Mouse (Mus musculus) G1E (cell line): ENCODE data around the gene Chrm3. TPM values are rescaled to one million over a fixed set of nuclear protein-coding genes. Genes with fewer than 3 reads are reported as not detected.

Source experiments
- ATAC-seq: 2 replicates; pipeline ENCODE4 v1.8.0; 2016; ENCODE audit warnings: mild to moderate bottlenecking; ENCODE audit not compliant: insufficient number of reproducible peaks, poor library complexity, low FRiP score, severe bottlenecking; ENCODE audit errors: extremely low read depth
- DNase-seq: peaks from one replicate; pipeline ENCODE4 v3.0.0; 2012; ENCODE audit warnings: low spot score
- H3K27me3 ChIP-seq: 2 replicates; pipeline ENCODE4 v1.6.1; 2012; ENCODE audit warnings: mild to moderate bottlenecking, low read length, inconsistent platforms; ENCODE audit not compliant: insufficient read depth
- H3K36me3 ChIP-seq: replicated peaks from 2 replicates; pipeline ENCODE3; 2012; ENCODE audit warnings: mild to moderate bottlenecking, inconsistent platforms
- H3K4me1 ChIP-seq: 2 replicates; pipeline ENCODE4 v1.6.1; 2012; ENCODE audit warnings: low read depth, low read length, inconsistent platforms, mixed read lengths; ENCODE audit not compliant: insufficient read depth
- H3K4me3 ChIP-seq: 2 replicates; pipeline ENCODE4 v1.5.1; 2012; ENCODE audit warnings: low read depth, mild to moderate bottlenecking, inconsistent platforms, low read length, moderate library complexity, mixed read lengths
- H3K9me3 ChIP-seq: replicated peaks from 2 replicates; pipeline ENCODE4 v1.6.1; 2012; ENCODE audit warnings: inconsistent platforms
- CTCF ChIP-seq: IDR thresholded peaks from 2 replicates; pipeline ENCODE4 v1.5.1; 2012; ENCODE audit warnings: low read depth, low read length, inconsistent platforms, mixed read lengths
- GATA1 ChIP-seq: IDR thresholded peaks from 2 replicates; pipeline ENCODE4 v1.6.1; 2012; ENCODE audit warnings: borderline replicate concordance, low read length, inconsistent platforms, mixed read lengths
- GATA2 ChIP-seq: IDR thresholded peaks from 2 replicates; pipeline ENCODE4 v1.6.1; 2012; ENCODE audit warnings: low read depth, low read length, inconsistent platforms, borderline replicate concordance
- POLR2AphosphoS5 ChIP-seq: IDR thresholded peaks from 2 replicates; pipeline ENCODE4 v1.6.1; 2012; ENCODE audit warnings: low read depth, low read length, inconsistent platforms; ENCODE audit not compliant: insufficient replicate concordance
- TAL1 ChIP-seq: conservative IDR thresholded peaks from 2 replicates; pipeline ENCODE4 v1.6.1; 2012; ENCODE audit warnings: low read depth, low read length, inconsistent platforms, mixed read lengths
- polyA plus RNA-seq: library from polyadenylated mRNA; stranded (reverse); fragments of >175 nt; gene quantifications from 2 replicates; pipeline ENCODE4 v1.2.3, GENCODE M21; 2012
- total RNA-seq, 2 experiments: library from RNA; stranded (forward) in 1 of 2; stranded (reverse) in 1 of 2; fragments of 200-1000 nt in 1 of 2; fragments of >200 nt in 1 of 2; fragmentation: Nextera tagmentation in 1 of 2; gene quantifications; 2 replicates each; pipeline ENCODE4 v1.2.3; 2014 to 2017

The Chrm3 gene
- total and polyA plus RNA-seq, 3 experiments, result 0.16 TPM; not detected in 2

- ATAC-seq (no peak), DNase-seq (no peak)
- Histone ChIP-seq H3K4me3 (no peak overlapping the region), H3K27me3 (no peaks in the 10 kb centered on the region; the same call in 1 of the 2 replicates), H3K36me3 (no peaks in the 10 kb centered on the region), H3K9me3 (no peaks in the 10 kb centered on the region), H3K4me1 (no peaks in the 10 kb centered on the region)
- TF ChIP-seq GATA2 (no peak), TAL1 (no peak), POLR2AphosphoS5 (no peak), GATA1 (no peak), CTCF (no peak)
These were observed 289.5 kb downstream of the Chrm3 start for GRCm38 (mm10) chr13:10071165-10071564.

GRCm38 (mm10) chr13:10068927-10069580 lies 291.6 kb downstream of the Chrm3 start:
- no peak overlapping the region for H3K4me3 ChIP-seq
- ATAC-seq (no peak), DNase-seq (no peak)
- H3K9me3 ChIP-seq, result no peaks in the 10 kb centered on the region
- TF ChIP-seq GATA2 (no peak), POLR2AphosphoS5 (no peak), GATA1 (no peak), TAL1 (no peak), CTCF (no peak)
- H3K36me3 ChIP-seq, result no peaks in the 10 kb centered on the region
- H3K4me1 ChIP-seq, result no peaks in the 10 kb centered on the region
- H3K27me3 ChIP-seq, result no peaks in the 10 kb centered on the region; the same call in 1 of the 2 replicates

- H3K27me3 ChIP-seq, result no peaks in the 10 kb centered on the region; the same call in 1 of the 2 replicates
- no peaks in the 10 kb centered on the region for H3K36me3 ChIP-seq
- H3K9me3 ChIP-seq, result no peaks in the 10 kb centered on the region
- TF ChIP-seq TAL1, result no peak
- TF ChIP-seq POLR2AphosphoS5, result no peak
- TF ChIP-seq CTCF, result no peak
- no peak for TF ChIP-seq GATA1
- TF ChIP-seq GATA2, result no peak
- no peaks in the 10 kb centered on the region for H3K4me1 ChIP-seq
- ATAC-seq (no peak), DNase-seq (no peak)
- H3K4me3 ChIP-seq, result no peak overlapping the region
These were observed 293.6 kb downstream of the Chrm3 start for GRCm38 (mm10) chr13:10066829-10067618.

DNA sequence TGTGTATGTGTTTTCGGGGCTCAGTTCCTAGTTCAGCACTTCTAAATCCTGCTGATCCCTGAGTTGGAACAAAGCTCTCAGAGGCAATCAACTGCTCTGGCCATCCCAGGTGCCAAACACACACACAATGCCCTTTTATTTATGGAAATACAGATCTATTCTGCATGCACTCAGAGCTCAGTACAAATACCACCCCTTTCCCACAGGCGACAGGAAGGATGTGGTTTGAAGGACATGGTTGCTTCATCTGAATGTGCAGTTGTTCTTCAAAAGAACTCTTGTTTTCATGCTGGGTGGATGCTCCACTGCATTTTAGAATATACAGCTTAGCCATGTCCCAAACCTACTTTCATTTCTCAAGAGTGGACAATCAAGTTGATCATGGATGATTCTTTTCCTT lies 294.9 kb downstream of the Chrm3 start:
- no peak for DNase-seq

GRCm38 (mm10) chr13:10062681-10063080 lies 298.0 kb downstream of the Chrm3 start:
- no peak for TF ChIP-seq CTCF
- no peak for TF ChIP-seq TAL1
- Histone ChIP-seq H3K4me3 (no peak overlapping the region), H3K4me1 (no peaks in the 10 kb centered on the region), H3K9me3 (no peaks in the 10 kb centered on the region), H3K36me3 (no peaks in the 10 kb centered on the region), H3K27me3 (no peaks in the 10 kb centered on the region)
- ATAC-seq, result no peak
- DNase-seq, result no peak

More for the DNA sequence above, 294.9 kb downstream of the Chrm3 start:
- TF ChIP-seq GATA2 (no peak), CTCF (no peak)
- ATAC-seq, result no peak
- Histone ChIP-seq H3K27me3 (no peaks in the 10 kb centered on the region; the same call in 1 of the 2 replicates), H3K4me1 (no peaks in the 10 kb centered on the region), H3K36me3 (no peaks in the 10 kb centered on the region), H3K4me3 (no peak overlapping the region), H3K9me3 (no peaks in the 10 kb centered on the region)

DNA sequence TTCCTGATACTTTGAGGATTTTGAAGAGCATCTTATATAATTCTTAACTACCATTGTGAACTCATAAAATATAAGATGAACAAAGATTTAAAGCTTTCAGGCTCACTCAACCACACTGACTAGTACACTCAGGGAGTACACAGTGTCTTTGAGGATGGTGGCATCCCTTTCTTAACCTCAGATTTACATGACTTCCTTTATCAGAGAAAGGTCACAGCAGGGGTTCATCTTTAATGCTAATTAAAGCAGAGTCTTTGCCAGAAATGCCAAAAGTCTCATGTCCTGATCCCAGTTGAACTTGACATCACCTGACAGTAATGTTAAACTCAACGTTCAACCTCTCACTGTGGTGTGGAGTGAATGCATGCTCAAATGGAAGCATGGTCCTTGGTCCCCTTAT lies 301.7 kb downstream of the Chrm3 start:
- no peak for TF ChIP-seq GATA2
- TF ChIP-seq GATA1, result no peak
- TF ChIP-seq TAL1, result no peak
- no peak for TF ChIP-seq POLR2AphosphoS5
- no peak for TF ChIP-seq CTCF
- Histone ChIP-seq H3K9me3 (no peaks in the 10 kb centered on the region), H3K4me3 (no peak overlapping the region), H3K36me3 (no peaks in the 10 kb centered on the region), H3K27me3 (no peaks in the 10 kb centered on the region), H3K4me1 (no peaks in the 10 kb centered on the region)
- DNase-seq (no peak), ATAC-seq (no peak)

GRCm38 (mm10) chr13:10057644-10058198 lies 302.9 kb downstream of the Chrm3 start:
- TF ChIP-seq POLR2AphosphoS5 (no peak), CTCF (no peak), TAL1 (no peak), GATA2 (no peak), GATA1 (no peak)
- Histone ChIP-seq H3K4me1 (no peaks in the 10 kb centered on the region), H3K4me3 (no peak overlapping the region), H3K9me3 (no peaks in the 10 kb centered on the region), H3K27me3 (no peaks in the 10 kb centered on the region), H3K36me3 (no peaks in the 10 kb centered on the region)
- ATAC-seq (no peak), DNase-seq (no peak)
